Mouse (Mus musculus): Measurements from ENCODE around the gene Atraid. TPM values are rescaled to one million over a fixed set of nuclear protein-coding genes. Genes with fewer than 3 reads are reported as not detected.
"Not testable (repeated sequence)": the region's sequence is repeated elsewhere in the genome, so short reads cannot be mapped to it uniquely, and the experiment has no call there.

The Atraid gene
- polyA plus RNA-seq, 1 experiment from 2014 or later, result 186 TPM

GRCm38 (mm10) chr5:31021790-31022189 is 26.3 kb upstream of the Atraid start:
- not testable (repeated sequence) for H3K27me3 ChIP-seq (ENCODE audit: control insufficient read depth, insufficient read depth, low read length); H3K9ac ChIP-seq (replicated peaks; ENCODE audit: low read depth, low read length); H3K4me2 ChIP-seq (replicated peaks; ENCODE audit: low read depth, low read length); ATAC-seq (ENCODE audit: insufficient number of reproducible peaks, insufficient read depth, low FRiP score, low read depth); H3K36me3 ChIP-seq (ENCODE audit: control insufficient read depth, insufficient read depth, low read length); H3K27ac ChIP-seq (ENCODE audit: low read length); H3K4me3 ChIP-seq (ENCODE audit: low read depth, low read length); H3K9me3 ChIP-seq (ENCODE audit: control insufficient read depth, low read depth, low read length); H3K4me1 ChIP-seq (ENCODE audit: control insufficient read depth, insufficient read depth, low read length)
- WGBS, result 81% methylated on average over 4 of the region's 5 CpGs

GRCm38 (mm10) chr5:31022690-31023089 is 25.4 kb upstream of the Atraid start:
- 58% methylated on average over 1 of the region's 1 CpGs for WGBS
- no peaks in the 10 kb centered on the region for H3K9me3 ChIP-seq (ENCODE audit: control insufficient read depth, low read depth, low read length)
- H3K4me1 ChIP-seq (ENCODE audit: control insufficient read depth, insufficient read depth, low read length), result 0 out of 2 replicates have a peak, but pooled peaks cover 2% of the 10 kb centered on the region
- no peak for ATAC-seq (ENCODE audit: insufficient number of reproducible peaks, insufficient read depth, low FRiP score, low read depth)
- H3K9ac ChIP-seq (replicated peaks; ENCODE audit: low read depth, low read length), result no peak overlapping the region
- no peaks in the 10 kb centered on the region for H3K27me3 ChIP-seq (ENCODE audit: control insufficient read depth, insufficient read depth, low read length)
- H3K27ac ChIP-seq (ENCODE audit: low read length), result no peak overlapping the region
- H3K4me3 ChIP-seq (ENCODE audit: low read depth, low read length), result no peak overlapping the region
- no peaks in the 10 kb centered on the region for H3K36me3 ChIP-seq (ENCODE audit: control insufficient read depth, insufficient read depth, low read length)
- no peak overlapping the region for H3K4me2 ChIP-seq (replicated peaks; ENCODE audit: low read depth, low read length)

GRCm38 (mm10) chr5:31023254-31023653 is 24.9 kb upstream of the Atraid start:
- no peak for ATAC-seq (ENCODE audit: insufficient number of reproducible peaks, insufficient read depth, low FRiP score, low read depth)
- WGBS, result 24% methylated on average over 4 of the region's 4 CpGs

GRCm38 (mm10) chr5:31024641-31025040 is 23.5 kb upstream of the Atraid start:
- Histone ChIP-seq H3K4me2 (replicated peaks; ENCODE audit: low read depth, low read length) (no peak overlapping the region), H3K36me3 (ENCODE audit: control insufficient read depth, insufficient read depth, low read length) (no peaks in the 10 kb centered on the region), H3K9me3 (ENCODE audit: control insufficient read depth, low read depth, low read length) (no peaks in the 10 kb centered on the region), H3K27me3 (ENCODE audit: control insufficient read depth, insufficient read depth, low read length) (no peaks in the 10 kb centered on the region), H3K4me1 (ENCODE audit: control insufficient read depth, insufficient read depth, low read length) (0 out of 2 replicates have a peak, but pooled peaks cover 2% of the 10 kb centered on the region), H3K4me3 (ENCODE audit: low read depth, low read length) (no peak overlapping the region), H3K9ac (replicated peaks; ENCODE audit: low read depth, low read length) (no peak overlapping the region), H3K27ac (ENCODE audit: low read length) (no peak overlapping the region)
- ATAC-seq (ENCODE audit: insufficient number of reproducible peaks, insufficient read depth, low FRiP score, low read depth), result no peak

More at GRCm38 (mm10) chr5:31023254-31023653, 24.9 kb upstream of the Atraid start:
- Histone ChIP-seq H3K9me3 (ENCODE audit: control insufficient read depth, low read depth, low read length) (no peaks in the 10 kb centered on the region), H3K9ac (replicated peaks; ENCODE audit: low read depth, low read length) (no peak overlapping the region), H3K27ac (ENCODE audit: low read length) (no peak overlapping the region), H3K4me1 (ENCODE audit: control insufficient read depth, insufficient read depth, low read length) (0 out of 2 replicates have a peak, but pooled peaks cover 2% of the 10 kb centered on the region), H3K36me3 (ENCODE audit: control insufficient read depth, insufficient read depth, low read length) (no peaks in the 10 kb centered on the region), H3K4me3 (ENCODE audit: low read depth, low read length) (no peak overlapping the region), H3K4me2 (replicated peaks; ENCODE audit: low read depth, low read length) (no peak overlapping the region), H3K27me3 (ENCODE audit: control insufficient read depth, insufficient read depth, low read length) (no peaks in the 10 kb centered on the region)

GRCm38 (mm10) chr5:31030926-31031325 is 17.2 kb upstream of the Atraid start:
- no peak for ATAC-seq (ENCODE audit: insufficient number of reproducible peaks, insufficient read depth, low FRiP score, low read depth)
- no peaks in the 10 kb centered on the region for H3K27me3 ChIP-seq (ENCODE audit: control insufficient read depth, insufficient read depth, low read length)
- H3K4me2 ChIP-seq (replicated peaks; ENCODE audit: low read depth, low read length), result no peak overlapping the region
- no peaks in the 10 kb centered on the region for H3K9me3 ChIP-seq (ENCODE audit: control insufficient read depth, low read depth, low read length)
- no peak overlapping the region for H3K4me3 ChIP-seq (ENCODE audit: low read depth, low read length)
- no peak overlapping the region for H3K9ac ChIP-seq (replicated peaks; ENCODE audit: low read depth, low read length)
- H3K4me1 ChIP-seq (ENCODE audit: control insufficient read depth, insufficient read depth, low read length), result no peaks in the 10 kb centered on the region
- H3K36me3 ChIP-seq (ENCODE audit: control insufficient read depth, insufficient read depth, low read length), result no peaks in the 10 kb centered on the region
- H3K27ac ChIP-seq (ENCODE audit: low read length), result no peak overlapping the region
- 77% methylated on average over 4 of the region's 4 CpGs for WGBS

GRCm38 (mm10) chr5:31031508-31031907 is 16.6 kb upstream of the Atraid start:
- no peak for ATAC-seq (ENCODE audit: insufficient number of reproducible peaks, insufficient read depth, low FRiP score, low read depth)
- no peak overlapping the region for H3K27ac ChIP-seq (ENCODE audit: low read length)
- no peak overlapping the region for H3K4me2 ChIP-seq (replicated peaks; ENCODE audit: low read depth, low read length)
- H3K9ac ChIP-seq (replicated peaks; ENCODE audit: low read depth, low read length), result no peak overlapping the region
- H3K4me3 ChIP-seq (ENCODE audit: low read depth, low read length), result no peak overlapping the region
- no peaks in the 10 kb centered on the region for H3K9me3 ChIP-seq (ENCODE audit: control insufficient read depth, low read depth, low read length)
- 87% methylated on average over 8 of the region's 8 CpGs for WGBS
- H3K27me3 ChIP-seq (ENCODE audit: control insufficient read depth, insufficient read depth, low read length), result no peaks in the 10 kb centered on the region
- H3K4me1 ChIP-seq (ENCODE audit: control insufficient read depth, insufficient read depth, low read length), result no peaks in the 10 kb centered on the region
- H3K36me3 ChIP-seq (ENCODE audit: control insufficient read depth, insufficient read depth, low read length), result no peaks in the 10 kb centered on the region

GRCm38 (mm10) chr5:31034669-31035068 is 13.4 kb upstream of the Atraid start:
- Histone ChIP-seq H3K36me3 (ENCODE audit: control insufficient read depth, insufficient read depth, low read length) (peaks cover 9% of the 10 kb centered on the region), H3K4me2 (replicated peaks; ENCODE audit: low read depth, low read length) (no peak overlapping the region), H3K4me1 (ENCODE audit: control insufficient read depth, insufficient read depth, low read length) (no peaks in the 10 kb centered on the region), H3K27ac (ENCODE audit: low read length) (no peak overlapping the region), H3K9ac (replicated peaks; ENCODE audit: low read depth, low read length) (no peak overlapping the region), H3K4me3 (ENCODE audit: low read depth, low read length) (no peak overlapping the region), H3K27me3 (ENCODE audit: control insufficient read depth, insufficient read depth, low read length) (no peaks in the 10 kb centered on the region), H3K9me3 (ENCODE audit: control insufficient read depth, low read depth, low read length) (no peaks in the 10 kb centered on the region)
- ATAC-seq (ENCODE audit: insufficient number of reproducible peaks, insufficient read depth, low FRiP score, low read depth), result no peak
- 91% methylated on average over 6 of the region's 6 CpGs for WGBS

GRCm38 (mm10) chr5:31036556-31036955 is 11.6 kb upstream of the Atraid start:
- not testable (repeated sequence) for H3K4me3 ChIP-seq (ENCODE audit: low read depth, low read length); H3K4me1 ChIP-seq (ENCODE audit: control insufficient read depth, insufficient read depth, low read length); H3K27me3 ChIP-seq (ENCODE audit: control insufficient read depth, insufficient read depth, low read length); H3K36me3 ChIP-seq (ENCODE audit: control insufficient read depth, insufficient read depth, low read length); H3K27ac ChIP-seq (ENCODE audit: low read length); ATAC-seq (ENCODE audit: insufficient number of reproducible peaks, insufficient read depth, low FRiP score, low read depth); H3K9ac ChIP-seq (replicated peaks; ENCODE audit: low read depth, low read length); H3K9me3 ChIP-seq (ENCODE audit: control insufficient read depth, low read depth, low read length); H3K4me2 ChIP-seq (replicated peaks; ENCODE audit: low read depth, low read length)
- WGBS, result 77% methylated on average over 11 of the region's 11 CpGs

GRCm38 (mm10) chr5:31038171-31038845 is 9.8 kb upstream of the Atraid start:
- Histone ChIP-seq H3K4me3 (ENCODE audit: low read depth, low read length) (no peak overlapping the region), H3K27ac (ENCODE audit: low read length) (no peak overlapping the region), H3K4me1 (ENCODE audit: control insufficient read depth, insufficient read depth, low read length) (no peaks in the 10 kb centered on the region), H3K36me3 (ENCODE audit: control insufficient read depth, insufficient read depth, low read length) (peaks cover 11% of the 10 kb centered on the region), H3K27me3 (ENCODE audit: control insufficient read depth, insufficient read depth, low read length) (no peaks in the 10 kb centered on the region), H3K9ac (replicated peaks; ENCODE audit: low read depth, low read length) (no peak overlapping the region), H3K4me2 (replicated peaks; ENCODE audit: low read depth, low read length) (no peak overlapping the region), H3K9me3 (ENCODE audit: control insufficient read depth, low read depth, low read length) (no peaks in the 10 kb centered on the region)
- no peak for ATAC-seq (ENCODE audit: insufficient number of reproducible peaks, insufficient read depth, low FRiP score, low read depth)
- 85% methylated on average over 7 of the region's 7 CpGs for WGBS
